Mouse (Mus musculus): ENCODE results near the gene Mettl21c.
"Not testable (repeated sequence)": the region's sequence is repeated elsewhere in the genome, so short reads cannot be mapped to it uniquely, and the experiment has no call there.

DNA sequence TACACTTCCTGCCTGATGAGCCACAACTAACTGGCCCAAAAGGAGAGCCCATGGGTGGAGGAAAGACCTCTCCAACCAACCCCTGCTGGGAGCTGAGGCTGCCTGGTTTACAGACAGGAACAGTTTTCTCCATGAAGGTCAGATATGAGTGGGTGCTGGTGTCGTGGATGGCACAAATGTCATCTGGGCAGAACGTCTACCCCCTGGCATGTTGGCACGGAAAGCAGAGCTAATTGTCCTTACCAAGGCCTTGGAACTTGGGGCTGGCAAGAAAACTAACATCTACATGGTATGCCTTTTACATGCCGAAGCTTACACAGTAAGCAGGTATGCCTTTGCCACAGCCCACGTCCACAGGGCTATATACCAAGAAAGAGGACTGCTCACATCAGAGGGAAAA is 25.9 kb upstream of the Mettl21c start:
- TF ChIP-seq CTCF, POLR2A (IDR thresholded peaks at IDR 0.05; ENCODE audit: insufficient read depth, low read depth, low read length): not testable (repeated sequence)
